Mouse (Mus musculus) C2C12 (cell line): ENCODE data around the gene Arhgap42.

ENCODE experiments used
- CEBPB ChIP-seq: IDR thresholded peaks from one replicate; pipeline ENCODE4 v1.6.1; 2011; ENCODE audit warnings: low read depth, mild to moderate bottlenecking, control low read depth, moderate library complexity
- CTCF ChIP-seq: IDR thresholded peaks from one replicate; pipeline ENCODE4 v1.5.1; 2011; ENCODE audit not compliant: control insufficient read depth, insufficient read depth, insufficient read length
- USF1 ChIP-seq: IDR thresholded peaks from one replicate; pipeline ENCODE4 v1.6.1; 2011; ENCODE audit warnings: low read depth, mild to moderate bottlenecking, control low read depth, moderate library complexity

DNA sequence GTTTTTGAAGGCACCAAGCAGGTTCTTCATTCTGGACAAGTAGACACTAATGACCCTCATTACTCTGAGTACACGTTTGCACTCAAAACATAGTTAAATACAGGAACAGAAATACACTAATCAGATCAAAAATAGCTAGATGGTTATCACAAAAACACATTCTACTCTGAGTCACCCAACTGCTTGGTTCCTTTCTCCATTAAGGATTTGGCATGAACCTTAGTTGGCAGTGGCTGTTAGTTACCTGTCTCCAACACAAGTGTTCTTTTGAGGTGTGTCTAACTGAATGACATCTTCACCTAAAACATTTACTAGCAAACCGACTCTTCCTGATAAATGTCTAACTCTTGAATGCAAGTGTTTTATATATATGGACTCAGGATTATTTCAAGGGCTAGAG is 64.0 kb downstream of the Arhgap42 start:
- TF ChIP-seq CTCF (no peak), USF1 (no peak), CEBPB (no peak)
